Mouse (Mus musculus) granulocyte monocyte progenitor cell, adult 5-6 weeks (primary cell): ENCODE results near the gene Stat2. TPM values are rescaled to one million over a fixed set of nuclear protein-coding genes. Genes with fewer than 3 reads are reported as not detected.

Source experiments
- ATAC-seq: replicated peaks from 2 replicates; pipeline ENCODE4 v1.8.0; 2016; ENCODE audit warnings: mild to moderate bottlenecking, moderate TSS enrichment, inconsistent platforms; ENCODE audit not compliant: poor library complexity, severe bottlenecking
- total RNA-seq, 2 experiments: library from RNA; stranded (forward) in 1 of 2; stranded (reverse) in 1 of 2; fragments of 200-712, 200-1000 nt in 1 of 2; fragments of >200 nt in 1 of 2; fragmentation: Nextera tagmentation in 1 of 2; gene quantifications; 2 replicates each; pipeline ENCODE4 v1.2.3; 2014 to 2017

Gene Stat2
- 26.8 and 28.5 TPM in 2 replicates for total RNA-seq (2014; fragmentation: Nextera tagmentation)
- total RNA-seq (2017): 6.5 and 7.1 TPM in 2 replicates

- ATAC-seq: peak; percentile 98
These were observed at the start of gene Stat2 for GRCm38 (mm10) chr10:128270287-128270841. Stat2 (plus strand) TSS chr10:128270559.

GRCm38 (mm10) chr10:128221533-128222286 lies 48.6 kb upstream of the Stat2 start:
- ATAC-seq: no peak

- no peak for ATAC-seq
These were observed 45.3 kb upstream of the Stat2 start for GRCm38 (mm10) chr10:128225064-128225463.

GRCm38 (mm10) chr10:128225538-128225937 lies 44.8 kb upstream of the Stat2 start, which contains the start of gene Mip:
Mip (plus strand) TSS chr10:128225838.
- ATAC-seq: no peak

- ATAC-seq: no peak
These were observed 42.8 kb upstream of the Stat2 start for GRCm38 (mm10) chr10:128227592-128227991.

GRCm38 (mm10) chr10:128228009-128228408 lies 42.4 kb upstream of the Stat2 start:
- no peak for ATAC-seq

- ATAC-seq: peak; percentile 42
These were observed 39.8 kb upstream of the Stat2 start for GRCm38 (mm10) chr10:128230582-128230981.

GRCm38 (mm10) chr10:128231146-128231545 lies 39.2 kb upstream of the Stat2 start:
- peak; percentile 22 for ATAC-seq

GRCm38 (mm10) chr10:128231697-128232419 lies 38.5 kb upstream of the Stat2 start, which contains the start of gene Timeless:
Timeless (plus strand) TSS chr10:128232065.
- peak; percentile 33 for ATAC-seq

- ATAC-seq: peak; percentile 34
These were observed 37.9 kb upstream of the Stat2 start for GRCm38 (mm10) chr10:128232420-128232985.

- ATAC-seq: no peak
These were observed 34.0 kb upstream of the Stat2 start for GRCm38 (mm10) chr10:128236321-128236720.

GRCm38 (mm10) chr10:128237807-128238480 lies 32.4 kb upstream of the Stat2 start:
- peak; percentile 50 for ATAC-seq

- no peak for ATAC-seq
These were observed 31.2 kb upstream of the Stat2 start for GRCm38 (mm10) chr10:128239140-128239539.

GRCm38 (mm10) chr10:128240131-128240530 lies 30.2 kb upstream of the Stat2 start:
- ATAC-seq: no peak

- no peak for ATAC-seq
These were observed 27.1 kb upstream of the Stat2 start for GRCm38 (mm10) chr10:128243252-128243651.

GRCm38 (mm10) chr10:128244121-128244520 lies 26.2 kb upstream of the Stat2 start:
- no peak for ATAC-seq

- ATAC-seq: no peak
These were observed 23.2 kb upstream of the Stat2 start for GRCm38 (mm10) chr10:128247020-128247732.

- ATAC-seq: peak; percentile 60
These were observed 19.8 kb upstream of the Stat2 start for GRCm38 (mm10) chr10:128250565-128250964.

- ATAC-seq: no peak
These were observed 16.6 kb upstream of the Stat2 start, which contains the start of gene Apon for GRCm38 (mm10) chr10:128253677-128254255. Apon (plus strand) TSS chr10:128254096.
